Mouse (Mus musculus): ENCODE results near the gene Glyr1. TPM values are rescaled to one million over a fixed set of nuclear protein-coding genes. Genes with fewer than 3 reads are reported as not detected.

Gene Glyr1
- total RNA-seq (2021): 10 to 100 TPM; 57.2 to 65.9 TPM
- long read RNA-seq, experiment 1, transcript Glyr1-202 (16 exons, 3,292 nt): minor isoform, 20 of 66 reads
- long read RNA-seq, experiment 1, transcript Glyr1-201 (16 exons, 3,280 nt): major isoform, 28 of 66 reads
- long read RNA-seq, experiment 1, partial matches to known transcripts: 9 of 66 reads
- long read RNA-seq, experiment 1, other reads (novel, unspliced or antisense): 9 of 66 reads
- long read RNA-seq, experiment 2, transcript Glyr1-201 (16 exons, 3,280 nt): major isoform, 43 of 103 reads
- long read RNA-seq, experiment 2, transcript Glyr1-202 (16 exons, 3,292 nt): minor isoform, 22 of 103 reads
- long read RNA-seq, experiment 2, partial matches to known transcripts: 19 of 103 reads
- long read RNA-seq, experiment 2, other reads (novel, unspliced or antisense): 17 of 103 reads

DNA sequence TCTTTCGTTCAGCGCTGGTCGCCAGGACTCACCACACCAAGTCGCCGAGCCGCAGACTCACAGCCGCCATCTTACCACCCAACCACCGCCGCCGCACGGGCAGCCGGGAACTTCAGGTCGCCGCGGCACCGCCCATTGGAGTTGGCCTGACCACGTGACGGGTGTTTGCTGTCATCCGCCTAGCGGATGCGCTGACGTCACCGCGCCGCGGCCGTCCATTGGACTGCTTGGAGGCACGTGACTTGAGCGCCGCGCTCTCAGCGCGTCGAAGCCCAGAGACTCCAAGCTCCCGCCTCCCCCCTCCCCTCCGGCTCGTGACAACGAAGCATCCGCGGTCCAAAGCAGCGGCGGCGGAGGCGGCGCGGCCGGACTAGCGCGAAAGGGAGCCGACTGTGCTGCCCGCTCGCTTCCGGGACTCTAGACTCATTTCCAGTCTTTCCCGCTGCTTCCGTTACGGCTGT, at the start of gene Glyr1, which contains the start of gene Ubn1:
Gene Glyr1 (minus strand): TSS at position 90 of the 461 bp plus-strand sequence.
Gene Ubn1 (plus strand): TSS at position 284 of the 461 bp plus-strand sequence.
- DNase-seq (ENCODE audit: low spot score in 2 of 2): peak; percentile 98 to 100

DNA sequence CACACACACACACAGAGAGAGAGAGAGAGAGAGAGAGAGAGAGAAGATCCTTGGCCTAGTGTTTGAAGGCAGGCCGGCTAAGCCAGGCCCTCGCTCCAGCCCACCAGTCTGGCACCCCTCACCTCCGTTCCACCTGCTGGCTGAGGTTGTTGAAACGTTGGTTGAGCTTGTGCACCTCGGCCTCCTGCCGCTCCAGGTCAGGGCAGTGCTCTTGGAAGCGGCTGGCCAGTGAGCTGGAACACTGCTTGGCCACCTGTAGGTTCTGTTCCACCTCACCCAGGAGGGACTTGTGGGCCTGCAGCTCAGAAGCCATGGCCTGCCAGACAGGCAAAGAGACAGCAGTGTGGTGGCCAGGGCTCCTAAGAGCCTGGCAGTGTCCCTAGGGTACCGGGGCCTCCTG, 46.8 kb upstream of the Glyr1 start:
- DNase-seq (ENCODE audit: low spot score in 2 of 2): no peak

DNA sequence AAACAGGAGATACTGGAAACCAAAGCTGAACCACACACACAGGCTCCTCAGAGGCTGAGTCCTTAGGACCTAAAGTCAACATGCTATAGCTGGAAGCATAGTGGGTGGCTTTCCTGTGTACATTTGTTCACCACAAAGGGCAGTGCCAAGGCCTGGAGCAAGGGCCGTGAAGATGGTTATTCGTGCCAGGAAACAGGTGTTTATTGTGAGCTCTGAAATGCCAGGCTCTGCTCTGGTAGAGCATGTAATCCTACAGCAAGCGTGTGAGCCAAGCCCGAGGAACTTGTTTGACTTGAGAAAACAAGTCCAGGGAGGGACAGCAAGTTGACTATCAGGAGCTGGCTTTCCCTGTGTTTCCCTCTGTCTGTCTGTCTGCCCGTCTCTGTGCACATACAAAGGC, 43.6 kb upstream of the Glyr1 start:
- DNase-seq (ENCODE audit: low spot score in 2 of 2): no peak

DNA sequence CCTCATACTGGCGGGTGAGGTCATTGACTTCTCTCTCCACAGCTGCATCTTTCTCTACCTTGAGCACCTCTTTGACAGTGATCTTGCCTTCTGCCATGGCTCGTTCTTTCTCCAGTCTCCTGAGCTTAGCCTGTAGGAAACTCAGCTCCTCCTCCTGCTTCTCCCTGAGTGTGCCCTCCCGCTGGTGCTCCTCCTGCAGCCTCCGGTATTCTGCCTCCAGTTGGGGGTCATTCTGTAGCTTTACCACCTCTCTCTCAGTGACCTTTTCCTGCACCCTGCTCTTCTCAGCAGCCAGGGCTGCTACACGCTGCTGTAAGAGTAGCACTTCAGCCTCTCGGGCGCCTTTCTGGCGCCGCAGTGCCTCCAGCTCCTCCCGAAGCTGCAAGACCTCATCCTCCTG, 39.4 kb upstream of the Glyr1 start:
- no peak for DNase-seq (ENCODE audit: low spot score in 2 of 2)

- DNase-seq (ENCODE audit: low spot score in 2 of 2): no peak
Observed at GRCm38 (mm10) chr16:5086179-5086578, 36.5 kb upstream of the Glyr1 start.

DNA sequence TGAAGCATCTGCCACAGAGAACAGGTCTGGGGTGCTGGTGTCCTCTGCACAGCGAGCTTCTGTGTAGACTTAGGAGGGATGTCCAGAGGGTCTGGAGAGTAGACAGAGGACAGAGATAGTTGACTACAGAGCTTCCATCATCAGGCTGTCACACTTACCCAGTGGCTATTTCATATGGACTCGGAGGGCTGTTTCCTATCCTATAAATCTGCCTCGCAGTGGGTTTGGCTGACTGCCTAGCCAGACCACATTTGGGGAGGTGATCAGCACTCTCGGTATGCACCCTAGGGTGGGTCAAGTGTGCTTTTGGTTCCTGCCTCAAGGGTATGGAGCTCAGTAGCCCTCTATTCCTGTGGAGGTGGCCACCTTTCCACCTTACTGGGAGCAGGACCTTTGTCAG, 35.5 kb upstream of the Glyr1 start:
- no peak for DNase-seq (ENCODE audit: low spot score in 2 of 2)

GRCm38 (mm10) chr16:5074341-5074740, 24.7 kb upstream of the Glyr1 start:
- no peak for DNase-seq (ENCODE audit: low spot score in 2 of 2)

- no peak for DNase-seq (ENCODE audit: low spot score in 2 of 2)
Observed at GRCm38 (mm10) chr16:5071974-5072373, 22.3 kb upstream of the Glyr1 start.

- no peak for DNase-seq (ENCODE audit: low spot score in 2 of 2)
Observed at GRCm38 (mm10) chr16:5070321-5070720, 20.7 kb upstream of the Glyr1 start.

- no peak for DNase-seq (ENCODE audit: low spot score in 2 of 2)
Observed at GRCm38 (mm10) chr16:5063472-5063871, 13.8 kb upstream of the Glyr1 start.

- DNase-seq (ENCODE audit: low spot score in 2 of 2): no peak
Observed at GRCm38 (mm10) chr16:5058114-5058513, 8.5 kb upstream of the Glyr1 start.

DNA sequence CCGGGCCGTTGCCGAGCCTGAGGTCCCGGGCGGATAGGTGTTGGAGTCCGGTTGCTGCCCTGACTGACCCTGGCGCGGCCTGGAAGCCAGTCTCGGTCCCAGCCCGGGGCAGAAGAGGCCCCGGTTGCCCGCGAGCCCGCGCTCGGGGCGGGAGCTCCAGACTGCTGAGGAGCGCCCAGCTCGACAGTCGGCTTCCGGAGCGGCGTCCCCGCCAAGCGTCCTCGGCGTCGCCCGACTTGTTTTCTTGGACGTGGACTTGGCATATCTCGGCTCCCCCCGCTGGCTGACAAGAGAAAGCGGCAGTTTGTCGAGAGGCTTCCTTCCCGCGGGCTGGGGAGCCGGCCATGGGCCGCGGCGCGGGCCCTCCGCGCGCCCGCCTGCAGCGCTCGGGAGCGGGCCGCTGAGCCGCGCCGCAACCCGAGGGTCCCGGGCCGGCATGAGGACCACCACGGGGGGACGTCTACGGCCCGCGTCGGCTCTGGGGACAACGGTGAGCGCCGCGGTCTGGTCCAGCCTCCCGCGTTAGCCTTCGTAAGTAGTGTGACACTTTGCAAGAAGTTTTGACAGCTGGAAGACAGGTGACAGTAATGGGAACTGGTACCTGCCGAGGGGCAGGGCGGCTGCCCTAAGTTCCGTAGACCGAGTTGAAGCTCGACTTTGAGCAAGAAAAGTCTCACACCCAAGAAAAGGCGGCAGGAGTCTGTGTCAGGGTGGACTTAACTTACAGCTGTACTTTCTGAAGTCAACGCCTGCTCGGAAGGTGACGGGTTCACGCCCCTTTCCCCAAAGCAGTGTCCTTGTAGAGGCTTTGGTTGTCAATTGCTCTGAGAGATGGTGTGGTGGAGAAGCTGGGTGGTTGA, 818 bp upstream of the Glyr1 start:
- peak; percentile 60 to 84 for DNase-seq (ENCODE audit: low spot score in 2 of 2)

DNA sequence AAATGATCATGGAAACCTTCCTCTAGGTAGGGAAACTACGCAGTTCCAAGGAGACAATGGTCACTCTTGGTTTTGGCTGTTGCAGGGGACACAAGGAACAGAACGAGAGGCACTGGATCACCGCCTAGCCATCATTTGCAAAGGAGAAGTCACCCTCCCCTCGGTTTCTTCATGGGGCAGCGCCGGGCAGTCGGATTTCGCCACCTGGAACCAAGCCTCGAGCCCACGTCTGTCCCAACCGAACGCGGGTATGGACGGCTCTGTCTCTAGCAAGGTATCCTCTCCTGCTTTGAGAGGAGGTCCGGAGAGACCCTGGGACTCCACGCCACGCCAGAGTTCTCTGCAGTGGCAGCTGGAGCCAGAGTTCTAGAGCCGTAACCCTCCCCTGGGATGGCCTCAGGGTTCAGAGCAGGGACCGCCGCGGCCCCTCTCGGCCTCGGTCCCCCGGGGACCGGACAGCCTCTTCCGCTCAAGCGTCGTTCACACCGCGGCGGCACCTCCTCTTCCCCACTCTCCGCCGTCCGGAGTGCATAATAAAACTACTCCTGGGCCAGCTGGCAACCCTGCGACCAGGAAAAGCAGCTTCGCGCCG, 385 bp downstream of the Glyr1 start:
- DNase-seq (ENCODE audit: low spot score in 2 of 2): peak in 1 of 2 experiments; percentile 42

DNA sequence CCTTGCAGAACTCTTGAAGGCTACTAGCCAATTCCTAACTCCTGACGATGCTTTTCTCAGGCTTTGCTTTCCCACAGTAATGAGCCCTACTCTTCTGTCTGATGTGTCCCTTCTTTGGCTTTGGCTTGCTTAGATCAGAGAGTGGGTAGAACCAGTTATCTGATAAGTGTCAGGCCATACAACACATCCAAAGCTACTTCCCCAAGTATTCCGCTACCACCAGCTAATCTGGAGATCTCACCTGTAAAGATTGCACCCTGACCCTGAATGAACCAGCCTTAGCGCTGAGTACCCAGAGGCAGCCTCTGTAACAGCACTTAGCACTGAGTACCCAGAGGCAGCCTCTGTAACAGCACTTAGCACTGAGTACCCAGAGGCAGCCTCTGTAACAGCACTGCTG, 4.3 kb downstream of the Glyr1 start:
- no peak for DNase-seq (ENCODE audit: low spot score in 2 of 2)

DNA sequence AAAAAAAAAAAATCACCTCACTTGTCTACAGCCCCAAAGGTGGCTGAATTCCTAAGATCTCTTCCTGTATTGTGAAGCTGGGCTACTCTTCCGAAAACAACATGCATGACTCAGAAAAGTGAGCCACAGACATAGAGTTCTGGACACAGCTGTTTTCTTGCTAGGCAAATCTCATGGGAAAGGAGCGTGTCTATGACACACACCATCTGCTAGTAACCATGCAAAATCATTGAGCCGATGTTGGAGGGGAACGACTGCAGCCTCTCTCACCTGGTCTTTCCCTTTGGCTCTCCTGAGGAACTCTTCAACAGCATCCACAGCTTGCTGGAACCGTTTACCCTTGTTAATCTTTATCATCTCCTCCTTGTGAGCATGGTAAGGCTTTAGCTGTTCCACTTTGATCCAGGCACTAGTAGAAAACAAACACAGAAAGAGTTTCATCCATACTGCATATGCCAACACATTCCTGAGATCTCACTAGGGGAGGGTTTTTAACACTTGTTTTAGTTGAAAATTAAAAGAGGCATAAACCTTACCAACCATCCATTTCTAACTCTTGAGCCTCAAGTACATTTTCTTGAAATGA, 12.9 kb downstream of the Glyr1 start:
- DNase-seq (ENCODE audit: low spot score in 2 of 2): no peak

DNA sequence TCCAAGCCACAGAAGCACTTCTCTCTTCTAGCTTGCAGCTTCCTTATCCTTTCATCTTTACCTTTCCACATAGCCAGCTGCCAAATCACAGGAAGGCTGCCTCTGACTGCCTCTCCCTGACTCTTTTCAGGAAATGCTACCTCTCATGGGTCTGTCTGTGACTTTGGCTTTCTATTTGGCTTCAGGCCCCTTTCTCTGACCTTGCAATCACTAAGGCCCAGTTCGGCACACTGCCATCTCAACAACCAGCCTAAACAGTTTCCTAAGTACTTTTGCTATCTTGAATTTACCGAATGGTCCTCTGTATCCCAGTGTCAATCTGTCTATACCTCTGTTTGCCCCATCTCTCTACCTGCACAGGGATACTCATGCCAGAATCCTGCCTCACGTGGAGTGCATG, 14.1 kb downstream of the Glyr1 start:
- DNase-seq (ENCODE audit: low spot score in 2 of 2): no peak

DNA sequence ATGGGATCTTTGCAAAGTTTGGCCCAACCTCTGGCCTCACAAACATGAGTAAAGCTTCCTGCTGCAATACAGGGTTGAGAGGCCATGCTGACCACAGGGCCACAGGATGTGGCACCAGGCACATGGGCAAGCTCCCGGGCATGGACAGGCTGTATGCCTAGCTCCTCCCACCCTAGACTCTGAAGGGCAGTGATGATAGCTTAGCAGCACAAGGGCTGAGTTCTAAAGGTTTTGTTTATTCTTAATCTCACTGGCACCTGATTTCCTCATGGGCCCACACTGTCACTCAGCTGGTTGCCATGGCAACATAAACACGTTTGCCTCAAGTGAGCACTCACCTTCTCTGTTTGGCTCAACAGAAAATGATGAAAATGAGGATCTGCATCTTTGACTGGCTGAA, 19.8 kb downstream of the Glyr1 start:
- DNase-seq (ENCODE audit: low spot score in 2 of 2): no peak

DNA sequence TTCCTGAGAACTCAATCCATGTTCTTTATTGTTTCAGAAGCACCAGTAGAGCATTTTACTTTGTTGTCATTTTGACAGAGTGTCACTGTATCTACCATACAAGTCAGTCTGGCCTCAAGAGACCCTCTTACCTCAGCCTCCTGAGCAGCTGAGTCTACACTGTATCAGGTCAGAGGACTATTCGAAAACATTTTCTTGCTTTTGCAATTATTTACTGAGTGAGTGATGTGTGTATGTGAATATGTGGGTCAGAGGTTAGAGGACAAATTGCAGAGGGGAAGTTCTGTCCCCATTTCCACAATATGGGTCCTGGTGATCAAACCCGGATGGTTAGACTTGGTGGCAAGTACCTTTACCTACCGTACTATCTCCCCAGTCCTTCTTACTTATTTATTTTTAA, 25.6 kb downstream of the Glyr1 start:
- no peak for DNase-seq (ENCODE audit: low spot score in 2 of 2)

DNA sequence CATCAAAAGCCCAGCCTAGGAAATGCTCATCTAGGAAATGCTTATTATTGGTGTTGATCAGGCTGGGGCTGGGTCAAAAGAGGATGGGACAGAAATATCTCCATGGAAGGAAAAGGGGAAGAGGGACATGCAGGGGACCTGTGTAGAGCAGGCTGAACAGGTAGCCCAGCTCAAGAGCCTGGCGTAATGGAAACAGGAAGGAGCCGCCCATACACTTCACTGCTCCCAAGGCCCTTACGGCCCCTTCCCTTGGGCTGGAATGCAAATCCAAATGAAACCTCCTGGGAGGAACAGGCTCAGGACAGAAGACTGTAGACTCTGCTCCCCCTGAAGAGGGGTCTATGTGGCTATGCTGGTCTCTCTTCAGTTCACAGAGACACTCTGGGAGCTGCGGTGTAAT, 35.1 kb downstream of the Glyr1 start:
- DNase-seq (ENCODE audit: low spot score in 2 of 2): no peak

DNA sequence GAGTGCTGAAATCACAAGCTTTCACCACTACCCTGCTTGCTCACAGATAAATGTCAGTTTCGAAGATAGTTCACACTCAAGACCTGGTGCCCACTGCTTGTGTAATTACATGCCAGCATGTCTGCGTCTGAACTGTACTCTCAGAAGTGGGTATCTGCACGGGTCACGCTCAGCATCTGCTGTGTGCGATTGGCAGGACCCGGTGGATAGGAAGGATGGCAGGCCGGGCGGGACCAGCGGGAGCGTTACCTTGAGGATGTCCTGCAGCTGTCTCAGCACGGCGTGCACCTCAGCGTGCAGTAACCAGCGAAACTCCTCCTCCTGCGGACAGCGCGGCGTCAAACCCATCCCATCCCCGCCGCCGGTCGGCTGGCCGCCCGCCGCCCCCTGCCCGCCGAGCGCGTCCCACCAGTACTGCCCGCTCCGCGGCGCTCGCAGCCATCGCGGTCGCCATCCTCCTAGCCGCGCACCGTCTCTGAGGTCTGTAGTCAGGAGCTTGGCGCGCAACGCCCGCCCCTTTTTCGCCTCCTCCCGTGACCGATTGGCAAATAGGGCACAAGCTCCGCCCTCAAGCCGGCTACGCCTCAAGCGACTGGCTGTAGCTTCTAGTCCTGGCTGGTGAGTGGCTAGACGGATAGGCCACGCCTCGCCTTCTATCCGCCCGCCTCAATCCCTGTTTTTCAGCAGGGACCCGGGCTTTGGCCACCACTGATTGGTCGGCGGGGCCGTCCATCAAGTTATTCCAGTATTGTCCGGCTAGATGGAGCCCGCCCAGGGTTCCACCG, 36.4 kb downstream of the Glyr1 start, which contains the start of gene Rogdi:
Gene Rogdi (minus strand): TSS at position 500 of the 785 bp plus-strand sequence.
- DNase-seq (ENCODE audit: low spot score in 2 of 2): peak; percentile 89 to 96
